Mouse (Mus musculus) embryonic fibroblast, embryonic 13.5 days (primary cell): Measurements from ENCODE around the gene Chd8.

Source experiments
- CTCF ChIP-seq: IDR thresholded peaks from 2 replicates; pipeline ENCODE4 v1.5.1; 2011; ENCODE audit warnings: mild to moderate bottlenecking, control low read depth, low read length, moderate library complexity, borderline replicate concordance; ENCODE audit not compliant: insufficient read depth
- POLR2A ChIP-seq: IDR thresholded peaks from 2 replicates; pipeline ENCODE4 v1.6.1; 2011; ENCODE audit warnings: low read depth, mild to moderate bottlenecking, control low read depth, low read length, moderate library complexity

GRCm38 (mm10) chr14:52246129-52246528 is 11.5 kb downstream of the Chd8 start:
- TF ChIP-seq CTCF, result no peak
- TF ChIP-seq POLR2A, result no peak
